Mouse (Mus musculus) embryonic facial prominence, embryonic 11.5 days (tissue): ENCODE measurements at regions not wholly inside any gene's neighbourhood (a gene's known extent, or its start where the extent isn't known, plus 50 kb on each side); places are given as distances from the start of the nearest gene placed in this dataset.
A peak's percentile ranks its signal among the peaks of the same experiment; 100 is the strongest.

Experiments used
- ATAC-seq: fragments of 200-750 bp; cut with Nextera tagmentation; replicated peaks from 2 replicates; pipeline ENCODE4 v1.8.0; 2017; ENCODE audit warnings: low read depth; ENCODE audit not compliant: insufficient number of reproducible peaks, low FRiP score, low TSS enrichment
- DNase-seq: peaks from one replicate; pipeline ENCODE4 v3.0.0-alpha.2; 2015; ENCODE audit warnings: low spot score
- H3K27ac ChIP-seq: fragments of 300-500 bp; sonication (generic); replicated peaks from 2 replicates; pipeline ENCODE4 v1.5.1; 2014; ENCODE audit warnings: mild to moderate bottlenecking, low read depth, low read length, control low read depth
- H3K27me3 ChIP-seq: fragments of 300-500 bp; sonication (generic); 2 replicates; pipeline ENCODE4 v1.6.1; 2014; ENCODE audit warnings: mild to moderate bottlenecking, low read length, moderate library complexity, mixed read lengths; ENCODE audit not compliant: control insufficient read depth, insufficient read depth
- H3K36me3 ChIP-seq: fragments of 300-500 bp; sonication (generic); replicated peaks from 2 replicates; pipeline ENCODE4 v1.6.1; 2014; ENCODE audit warnings: low read depth, mild to moderate bottlenecking, low read length, moderate library complexity, mixed read lengths; ENCODE audit not compliant: control insufficient read depth, insufficient read depth
- H3K4me1 ChIP-seq: fragments of 300-500 bp; sonication (generic); 2 replicates; pipeline ENCODE4 v1.6.1; 2014; ENCODE audit warnings: low read length, mixed read lengths; ENCODE audit not compliant: control insufficient read depth, insufficient read depth
- H3K4me2 ChIP-seq: fragments of 300-500 bp; sonication (generic); 2 replicates; pipeline ENCODE4 v1.6.1; 2014; ENCODE audit warnings: low read depth, mild to moderate bottlenecking, control low read depth, low read length, moderate library complexity
- H3K4me3 ChIP-seq: fragments of 300-500 bp; sonication (generic); 2 replicates; pipeline ENCODE4 v1.5.1; 2014; ENCODE audit warnings: low read depth, low read length, control low read depth
- H3K9ac ChIP-seq: fragments of 300-500 bp; sonication (generic); replicated peaks from 2 replicates; pipeline ENCODE4 v1.6.1; 2014; ENCODE audit warnings: mild to moderate bottlenecking, control low read depth, low read length
- H3K9me3 ChIP-seq: fragments of 300-500 bp; sonication (generic); replicated peaks from 2 replicates; pipeline ENCODE4 v1.6.1; 2016; ENCODE audit warnings: mild to moderate bottlenecking, low read length, inconsistent platforms, mixed read lengths; ENCODE audit not compliant: control insufficient read depth
- WGBS: fragments of 180-500 bp; shearing (Covaris S2); extraction: QIAGEN DNeasy Blood & Tissue Kit; methylation state at CpG from one replicate; pipeline ENCODE4 v1.1.7; 2014; 5-methylcytosine and 5-hydroxymethylcytosine counted together

DNA sequence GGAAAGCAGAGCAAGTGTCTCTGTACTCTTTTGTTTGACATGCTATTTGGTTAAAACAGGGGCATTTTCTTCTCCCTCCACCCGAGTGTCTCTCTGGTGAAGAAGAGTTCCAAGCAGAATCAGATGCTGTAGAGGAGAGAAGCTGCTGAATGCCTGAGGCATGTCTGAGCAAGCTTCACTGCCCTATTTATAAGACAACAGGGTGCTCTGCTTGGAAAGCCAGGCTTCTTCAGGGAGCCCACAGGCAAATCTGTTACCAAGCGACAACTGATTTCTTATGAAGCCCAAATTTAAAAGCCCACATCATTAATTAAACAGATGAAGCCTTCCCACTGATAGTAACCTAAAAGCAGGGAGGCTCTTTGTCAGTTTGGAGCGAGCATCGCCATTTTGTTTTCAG lies 438.8 kb downstream of the Lrriq3 start:
- Histone ChIP-seq H3K9me3 (no peaks in the 10 kb centered on the region), H3K4me1 (no peaks in the 10 kb centered on the region), H3K27ac (no peak overlapping the region), H3K4me3 (no peak overlapping the region), H3K36me3 (no peaks in the 10 kb centered on the region), H3K9ac (no peak overlapping the region), H3K27me3 (no peaks in the 10 kb centered on the region), H3K4me2 (no peak overlapping the region)
- ATAC-seq: no peak
- 65% methylated on average over 4 of the region's 4 CpGs for WGBS
- no peak for DNase-seq

GRCm38 (mm10) chr3:155548204-155548603 lies 455.0 kb downstream of the Lrriq3 start:
- Histone ChIP-seq H3K36me3 (no peaks in the 10 kb centered on the region), H3K27me3 (no peaks in the 10 kb centered on the region), H3K4me2 (no peak overlapping the region), H3K4me3 (no peak overlapping the region), H3K4me1 (no peaks in the 10 kb centered on the region), H3K27ac (no peak overlapping the region), H3K9me3 (no peaks in the 10 kb centered on the region), H3K9ac (no peak overlapping the region)
- ATAC-seq (no peak), DNase-seq (no peak)
- 86% methylated on average over 6 of the region's 6 CpGs for WGBS

- no peaks in the 10 kb centered on the region for H3K4me1 ChIP-seq
- H3K9ac ChIP-seq: no peak overlapping the region
- no peak overlapping the region for H3K4me2 ChIP-seq
- H3K36me3 ChIP-seq: no peaks in the 10 kb centered on the region
- 16% methylated on average over 2 of the region's 2 CpGs for WGBS
- no peak overlapping the region for H3K4me3 ChIP-seq
- peak; percentile 10 for DNase-seq
- no peaks in the 10 kb centered on the region for H3K27me3 ChIP-seq
- ATAC-seq: peak; percentile 72
- no peak overlapping the region for H3K27ac ChIP-seq
- H3K9me3 ChIP-seq: no peaks in the 10 kb centered on the region
Measured at GRCm38 (mm10) chr3:155577111-155577510, 483.9 kb downstream of the Lrriq3 start.

DNA sequence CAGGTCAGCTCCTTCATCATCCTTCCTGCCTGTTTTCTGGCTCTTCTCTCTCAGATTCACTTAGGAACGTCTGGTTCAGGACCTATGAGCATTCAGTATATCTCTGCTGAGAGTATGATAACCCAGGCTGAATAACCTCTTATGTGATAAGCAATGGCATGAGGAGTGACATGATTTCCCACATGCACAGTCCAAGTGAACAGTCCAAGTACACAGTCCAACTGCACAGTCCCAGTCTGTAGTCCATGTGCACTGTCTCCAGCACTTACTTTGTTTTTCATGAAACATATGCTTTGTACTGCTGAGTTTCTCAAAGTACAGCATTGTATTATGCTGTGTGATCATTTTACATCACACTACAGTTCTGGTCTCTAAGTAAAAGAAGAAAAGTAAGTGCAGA lies 510.8 kb downstream of the Lrriq3 start:
- no peak overlapping the region for H3K4me2 ChIP-seq
- H3K27ac ChIP-seq: no peak overlapping the region
- ATAC-seq: no peak
- no peak overlapping the region for H3K9ac ChIP-seq
- no peaks in the 10 kb centered on the region for H3K27me3 ChIP-seq
- 41% methylated on average over 1 of the region's 1 CpGs for WGBS
- no peaks in the 10 kb centered on the region for H3K9me3 ChIP-seq
- DNase-seq: no peak
- H3K36me3 ChIP-seq: no peaks in the 10 kb centered on the region
- H3K4me3 ChIP-seq: no peak overlapping the region
- no peaks in the 10 kb centered on the region for H3K4me1 ChIP-seq
